Mouse (Mus musculus): ENCODE results near the gene Mvp.

The Mvp gene

GRCm38 (mm10) chr7:126949793-126950646 lies 64.4 kb downstream of the Mvp start, which contains the start of gene Sez6l2:
Gene Sez6l2, plus strand, starts transcription at chr7:126950563.
- DNase-seq = peak; percentile 90 to 91

- no peak for DNase-seq
These were observed 65.0 kb downstream of the Mvp start, which contains the start of gene Asphd1 for GRCm38 (mm10) chr7:126949403-126949792. Gene Asphd1, minus strand, starts transcription at chr7:126949582.

DNA sequence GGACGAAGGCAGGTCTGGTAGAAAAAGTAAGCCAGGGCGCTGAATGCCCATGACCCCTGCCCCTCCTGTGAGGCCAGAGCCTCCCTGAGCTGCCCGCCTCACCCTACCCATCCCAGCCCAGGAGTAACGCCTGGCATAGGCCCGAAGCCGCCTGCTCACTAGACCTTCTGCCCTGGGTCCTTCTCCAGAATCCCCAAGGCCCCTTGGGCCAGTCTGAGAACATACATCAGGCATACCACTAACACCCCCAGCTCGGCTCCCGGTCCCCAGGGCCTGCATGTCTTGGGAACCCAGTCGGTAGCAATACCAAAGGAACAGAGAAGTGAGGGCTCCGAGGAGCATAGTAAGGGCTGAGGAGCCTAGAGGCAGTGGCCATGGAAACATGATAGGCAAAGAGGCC lies 65.8 kb downstream of the Mvp start:
- DNase-seq = no peak

- peak in 1 of 2 experiments; percentile 62 for DNase-seq
These were observed 67.9 kb downstream of the Mvp start for GRCm38 (mm10) chr7:126946530-126946929.

DNA sequence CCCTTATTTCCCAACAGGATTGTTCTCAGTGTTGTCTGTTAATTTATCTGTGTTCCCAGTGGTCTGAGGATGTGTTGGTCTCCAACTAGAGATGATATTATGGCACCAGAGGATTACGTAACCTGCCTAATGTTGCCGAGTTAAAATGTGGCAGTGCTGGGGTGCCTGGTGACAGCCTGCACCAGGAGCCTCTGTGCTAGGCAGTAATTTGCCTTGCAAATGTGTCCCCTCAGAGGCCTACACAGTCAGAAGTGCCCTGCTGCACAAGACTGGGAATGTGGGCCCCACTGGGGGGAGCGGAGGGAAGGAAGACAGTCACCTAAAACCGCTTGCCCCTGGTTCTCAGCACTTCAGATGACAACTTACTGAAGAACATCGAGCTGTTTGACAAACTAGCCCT lies 72.6 kb downstream of the Mvp start:
- no peak for DNase-seq

DNA sequence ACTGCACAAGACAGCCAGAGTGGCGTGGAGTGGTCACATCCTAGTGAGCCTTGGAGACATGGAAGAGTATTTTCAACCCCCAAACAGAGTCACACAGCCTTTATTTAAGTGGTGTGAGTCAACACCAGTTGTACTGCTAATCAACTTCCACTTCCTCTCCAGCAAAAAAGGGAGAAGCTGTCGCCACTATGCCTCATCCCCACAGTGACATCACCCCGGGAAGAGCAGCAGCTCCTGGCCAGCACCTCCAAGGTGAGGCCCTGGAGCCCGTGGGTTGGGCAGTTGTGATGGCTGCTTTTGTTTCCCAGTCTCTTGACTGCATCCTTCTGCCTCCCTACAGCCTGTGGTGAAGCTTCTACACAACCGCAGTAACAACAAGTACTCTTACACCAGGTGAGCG lies 73.2 kb downstream of the Mvp start:
- no peak for DNase-seq

All from cerebellum, postnatal 36 days (tissue).